Mouse (Mus musculus) hindbrain, embryonic 14.5 days (tissue): ENCODE data around the gene Hist1h3a. TPM values are rescaled to one million over a fixed set of nuclear protein-coding genes. Genes with fewer than 3 reads are reported as not detected.
"Not testable (repeated sequence)": the region's sequence is repeated elsewhere in the genome, so short reads cannot be mapped to it uniquely, and the experiment has no call there.

Experiments used
- ATAC-seq: fragments of 200-750 bp; cut with Nextera tagmentation; 2 replicates; pipeline ENCODE4 v1.8.0; 2017; ENCODE audit warnings: moderate number of reproducible peaks, mild to moderate bottlenecking, moderate TSS enrichment, moderate library complexity; ENCODE audit not compliant: low FRiP score
- DNase-seq: peaks from one replicate; pipeline ENCODE4 v3.0.0-alpha.2; 2015; ENCODE audit warnings: low spot score
- H3K27ac ChIP-seq: fragments of 300-500 bp; sonication (generic); 2 replicates; pipeline ENCODE4 v1.5.1; 2014; ENCODE audit warnings: mild to moderate bottlenecking, moderate library complexity
- H3K27me3 ChIP-seq: fragments of 300-500 bp; sonication (generic); 2 replicates; pipeline ENCODE4 v1.6.1; 2014; ENCODE audit warnings: mild to moderate bottlenecking, low read length, mixed read lengths; ENCODE audit not compliant: control insufficient read depth, insufficient read depth
- H3K36me3 ChIP-seq: fragments of 300-500 bp; sonication (generic); replicated peaks from 2 replicates; pipeline ENCODE4 v1.6.1; 2014; ENCODE audit not compliant: control insufficient read depth, insufficient read depth
- H3K4me1 ChIP-seq: fragments of 300-500 bp; sonication (generic); replicated peaks from 2 replicates; pipeline ENCODE4 v1.6.1; 2014; ENCODE audit warnings: antibody characterized with exemption, low read length, mixed read lengths; ENCODE audit not compliant: control insufficient read depth, insufficient read depth
- H3K4me2 ChIP-seq: fragments of 300-500 bp; sonication (generic); replicated peaks from 2 replicates; pipeline ENCODE4 v1.6.1; 2014; ENCODE audit warnings: mild to moderate bottlenecking, moderate library complexity
- H3K4me3 ChIP-seq: fragments of 300-500 bp; sonication (generic); replicated peaks from 2 replicates; pipeline ENCODE4 v1.5.1; 2014; ENCODE audit warnings: mild to moderate bottlenecking, low read length
- H3K9ac ChIP-seq: fragments of 300-500 bp; sonication (generic); 2 replicates; pipeline ENCODE4 v1.6.1; 2014
- H3K9me3 ChIP-seq: fragments of 300-500 bp; sonication (generic); 2 replicates; pipeline ENCODE4 v1.6.1; 2016; ENCODE audit warnings: low read length; ENCODE audit not compliant: control insufficient read depth
- WGBS: fragments of 180-500 bp; shearing (Covaris S2); extraction: QIAGEN DNeasy Blood & Tissue Kit; methylation state at CpG from one replicate; pipeline ENCODE4 v1.1.7; 2014; 5-methylcytosine and 5-hydroxymethylcytosine counted together
- polyA plus RNA-seq: library from polyadenylated mRNA; unstranded; fragments of >200 nt; fragmentation: Nextera tagmentation; extraction: Ambion mirVana; gene quantifications from 2 replicates; pipeline ENCODE4 v1.2.1, GENCODE M21; 2014

The Hist1h3a gene
- polyA plus RNA-seq, 1 experiment from 2014 or later, result 2.1 TPM

DNA sequence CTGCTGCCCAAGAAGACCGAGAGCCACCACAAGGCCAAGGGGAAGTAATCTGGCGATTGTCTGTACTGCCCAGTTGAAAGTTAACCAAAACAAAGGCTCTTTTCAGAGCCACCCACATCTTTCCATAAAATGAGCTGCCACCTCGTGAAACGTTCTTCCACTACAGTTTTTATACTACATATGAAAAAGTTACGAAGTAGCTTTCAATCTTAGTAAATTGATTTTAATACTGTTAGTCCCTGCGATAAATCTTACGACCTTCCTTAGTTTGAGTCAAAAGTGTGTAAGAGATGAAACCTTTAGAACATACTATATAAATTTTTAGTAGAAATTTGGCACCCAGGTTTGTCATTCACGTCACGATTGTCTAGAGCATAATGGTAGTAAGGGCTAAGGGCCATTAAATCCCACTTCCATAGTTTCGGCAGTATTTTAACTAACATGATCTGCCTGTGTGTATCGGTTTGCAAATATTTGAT lies 10.7 kb downstream of the Hist1h3a start:
- H3K36me3 ChIP-seq, result no peaks in the 10 kb centered on the region
- no peak for DNase-seq

DNA sequence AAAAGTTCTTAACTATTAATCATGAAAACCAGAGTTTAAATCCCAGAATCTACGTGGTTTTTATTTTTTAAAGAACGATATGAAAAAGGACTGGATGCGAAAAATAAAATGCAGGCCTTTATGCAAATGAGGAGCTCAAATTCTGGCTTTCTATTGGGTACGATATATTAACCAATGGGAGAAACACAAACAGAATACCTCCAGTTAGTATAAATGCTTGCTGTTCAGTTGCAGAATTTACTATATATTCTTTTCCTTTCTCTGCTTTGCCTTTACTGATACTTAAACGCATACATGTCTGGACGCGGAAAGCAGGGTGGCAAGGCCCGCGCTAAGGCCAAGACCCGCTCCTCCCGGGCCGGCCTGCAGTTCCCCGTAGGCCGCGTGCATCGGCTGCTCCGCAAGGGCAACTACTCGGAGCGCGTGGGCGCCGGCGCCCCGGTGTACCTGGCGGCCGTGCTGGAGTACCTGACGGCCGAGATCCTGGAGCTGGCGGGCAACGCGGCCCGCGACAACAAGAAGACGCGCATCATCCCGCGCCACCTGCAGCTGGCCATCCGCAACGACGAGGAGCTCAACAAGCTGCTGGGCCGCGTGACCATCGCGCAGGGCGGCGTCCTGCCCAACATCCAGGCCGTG lies 11.2 kb downstream of the Hist1h3a start, which contains the start of gene Hist1h2ab:
Hist1h2ab (plus strand) TSS at position 288 of the 639 bp plus-strand sequence.
- WGBS, result 1% methylated on average over 25 of the region's 47 CpGs
- Histone ChIP-seq H3K9ac (peak within 1 kb of the TSS; percentile 60), H3K27ac (peak within 1 kb of the TSS; percentile 93), H3K4me3 (peak within 1 kb of the TSS; percentile 40), H3K4me2 (peak within 1 kb of the TSS; percentile 70), H3K4me1 (peaks cover 11% of the 10 kb centered on the region)
- not testable (repeated sequence) for H3K9me3 ChIP-seq, H3K27me3 ChIP-seq, H3K36me3 ChIP-seq
- ATAC-seq, result peak; percentile 66
- peak; percentile 78 for DNase-seq

More for the DNA sequence above, 10.7 kb downstream of the Hist1h3a start:
- WGBS, result under 1% methylated on average over 11 of the region's 11 CpGs
- Histone ChIP-seq H3K4me3 (peak overlapping the region; percentile 40), H3K4me2 (peak overlapping the region; percentile 70), H3K9me3 (no peaks in the 10 kb centered on the region), H3K27me3 (no peaks in the 10 kb centered on the region), H3K9ac (peak overlapping the region; percentile 60), H3K27ac (peak overlapping the region; percentile 93), H3K4me1 (peaks cover 11% of the 10 kb centered on the region)
- no peak for ATAC-seq

DNA sequence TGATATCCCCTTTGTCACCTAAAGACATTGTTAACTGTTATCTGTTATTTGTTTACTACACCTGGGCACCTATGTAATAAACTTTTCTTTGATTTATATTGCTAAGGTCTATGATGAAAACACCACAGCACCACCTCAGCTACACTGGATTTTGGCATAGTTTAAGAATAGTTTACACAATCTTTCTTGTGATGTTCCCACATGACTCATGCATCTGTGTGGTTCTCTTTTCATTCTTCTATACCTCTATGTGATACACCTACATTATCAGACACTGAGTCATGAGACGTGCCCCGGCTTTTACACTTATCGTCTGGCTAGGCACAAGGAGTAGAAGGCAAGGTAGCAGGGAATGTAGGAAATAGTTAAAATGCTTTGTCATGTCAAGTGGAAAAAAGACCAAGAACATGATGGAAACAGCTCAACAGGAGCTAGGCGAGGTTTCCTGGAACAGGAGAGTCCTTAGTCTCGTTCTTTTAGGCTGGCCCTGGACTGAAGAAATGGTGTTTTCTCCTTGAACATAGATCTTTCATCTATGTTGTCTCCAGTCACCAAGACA lies 12.5 kb downstream of the Hist1h3a start:
- WGBS, result 92% methylated on average over 5 of the region's 5 CpGs
- Histone ChIP-seq H3K9me3 (no peaks in the 10 kb centered on the region), H3K27me3 (no peaks in the 10 kb centered on the region), H3K27ac (no peak overlapping the region), H3K9ac (no peak overlapping the region), H3K4me2 (no peak overlapping the region), H3K4me3 (no peak overlapping the region), H3K36me3 (no peaks in the 10 kb centered on the region), H3K4me1 (peaks cover 15% of the 10 kb centered on the region)
- ATAC-seq (no peak), DNase-seq (no peak)

DNA sequence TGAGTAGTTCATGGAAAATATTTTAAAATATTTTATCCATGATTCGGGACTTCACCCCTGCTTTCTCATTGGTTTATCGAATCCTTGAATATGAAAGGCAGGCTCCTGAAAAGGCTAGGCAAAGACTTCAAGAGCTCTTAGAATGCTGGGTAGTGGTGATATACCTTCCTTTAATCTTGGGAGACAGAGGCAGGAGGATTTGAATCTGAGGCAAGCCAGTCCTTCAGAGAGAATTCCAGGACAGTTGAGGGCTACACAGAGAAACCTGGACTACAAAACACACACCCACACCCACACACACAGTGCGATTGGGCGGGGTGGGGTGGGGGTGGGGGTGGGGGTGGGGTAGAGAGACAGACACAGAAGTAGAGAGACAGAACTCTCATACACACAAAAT lies 14.3 kb downstream of the Hist1h3a start:
- ATAC-seq, result no peak
- Histone ChIP-seq H3K4me2 (no peak overlapping the region), H3K27me3 (no peaks in the 10 kb centered on the region), H3K4me1 (peaks cover 15% of the 10 kb centered on the region), H3K36me3 (no peaks in the 10 kb centered on the region), H3K4me3 (no peak overlapping the region), H3K9me3 (no peaks in the 10 kb centered on the region), H3K27ac (peak overlapping the region; percentile 92; the same call in 1 of the 2 replicates), H3K9ac (0 out of 2 replicates have a peak overlapping the region, but pooled peaks have one; percentile 54)
- no peak for DNase-seq
- WGBS, result 5% methylated on average over 4 of the region's 4 CpGs

DNA sequence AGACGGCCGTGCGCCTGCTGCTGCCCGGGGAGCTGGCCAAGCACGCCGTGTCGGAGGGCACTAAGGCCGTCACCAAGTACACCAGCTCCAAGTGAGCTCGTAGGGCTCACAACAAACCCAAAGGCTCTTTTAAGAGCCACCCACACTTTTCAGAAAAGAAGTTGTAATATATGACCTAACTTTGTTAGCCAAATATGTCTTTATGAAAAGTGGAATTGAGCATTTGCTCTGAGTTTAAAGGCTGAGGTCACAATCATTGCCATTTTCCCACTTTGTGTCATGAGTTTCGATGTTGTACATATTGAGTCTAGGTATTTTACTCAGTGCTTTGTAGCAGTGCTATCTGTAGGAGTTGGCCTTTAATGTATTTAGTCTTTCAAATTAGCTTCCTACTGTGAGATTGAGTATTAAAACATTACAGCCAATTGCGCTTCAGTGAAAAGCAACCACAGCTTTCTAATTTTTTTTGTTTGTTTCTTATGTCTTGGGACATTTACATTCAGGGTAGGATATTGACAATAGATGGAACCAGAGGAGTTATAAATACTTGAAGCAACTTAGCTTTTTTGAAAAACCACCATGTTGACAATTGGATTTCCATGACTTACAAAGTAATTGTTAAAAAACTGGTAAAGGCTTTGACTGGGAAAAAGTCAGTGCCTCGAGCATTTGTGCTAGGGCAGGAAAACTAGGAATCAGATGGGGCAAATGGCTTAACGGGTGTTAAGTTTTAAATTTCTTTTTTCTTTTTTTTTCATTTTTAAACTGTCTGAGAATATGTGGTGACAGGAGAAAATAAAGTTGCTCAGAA lies 14.9 kb downstream of the Hist1h3a start:
- H3K9me3 ChIP-seq, result no peaks in the 10 kb centered on the region
- peak overlapping the region; percentile 92 for H3K27ac ChIP-seq
- H3K27me3 ChIP-seq, result no peaks in the 10 kb centered on the region
- WGBS, result 5% methylated on average over 10 of the region's 13 CpGs
- H3K4me2 ChIP-seq, result peak overlapping the region; percentile 84
- DNase-seq (no peak), ATAC-seq (peak; percentile 4; the same call in 1 of the 2 replicates)
- H3K4me3 ChIP-seq, result peak overlapping the region; percentile 29
- no peaks in the 10 kb centered on the region for H3K36me3 ChIP-seq
- peaks cover 15% of the 10 kb centered on the region for H3K4me1 ChIP-seq
- peak overlapping the region; percentile 54 for H3K9ac ChIP-seq

DNA sequence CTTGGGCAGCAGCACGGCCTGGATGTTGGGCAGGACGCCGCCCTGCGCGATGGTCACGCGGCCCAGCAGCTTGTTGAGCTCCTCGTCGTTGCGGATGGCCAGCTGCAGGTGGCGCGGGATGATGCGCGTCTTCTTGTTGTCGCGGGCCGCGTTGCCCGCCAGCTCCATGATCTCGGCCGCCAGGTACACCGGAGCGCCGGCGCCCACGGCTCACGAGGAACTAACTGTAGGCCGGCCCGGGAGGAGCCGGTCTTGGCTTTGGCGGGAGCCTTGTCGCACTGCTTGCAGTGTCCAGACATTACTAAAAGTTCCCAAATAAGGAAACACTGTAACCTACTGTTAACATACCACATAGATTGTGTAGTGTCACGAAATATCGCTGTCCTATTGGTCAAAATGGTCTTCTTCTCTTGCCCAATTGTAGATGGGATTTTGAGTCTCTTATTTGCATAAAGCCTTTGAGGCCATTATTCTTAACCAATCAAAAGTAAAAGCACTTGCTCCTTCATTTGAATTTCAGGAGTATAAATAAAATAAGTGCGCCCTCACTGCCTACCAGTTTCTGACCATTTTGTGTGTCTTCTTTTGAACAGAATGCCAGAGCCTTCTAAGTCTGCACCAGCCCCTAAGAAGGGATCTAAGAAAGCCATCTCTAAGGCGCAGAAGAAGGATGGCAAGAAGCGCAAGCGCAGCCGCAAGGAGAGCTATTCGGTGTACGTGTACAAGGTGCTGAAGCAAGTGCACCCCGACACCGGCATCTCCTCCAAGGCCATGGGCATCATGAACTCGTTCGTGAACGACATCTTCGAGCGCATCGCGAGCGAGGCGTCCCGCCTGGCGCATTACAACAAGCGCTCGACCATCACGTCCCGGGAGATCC lies 15.7 kb downstream of the Hist1h3a start, which contains the start of gene Hist1h2bb:
Hist1h2bb (plus strand) TSS at position 534 of the 880 bp plus-strand sequence.
- WGBS, result under 1% methylated on average over 36 of the region's 58 CpGs
- H3K4me1 ChIP-seq, result peaks cover 11% of the 10 kb centered on the region
- H3K4me2 ChIP-seq, result peak within 1 kb of the TSS; percentile 84
- peak within 1 kb of the TSS; percentile 56 for H3K9ac ChIP-seq
- peak; percentile 94 for ATAC-seq
- H3K27me3 ChIP-seq, H3K9me3 ChIP-seq, H3K36me3 ChIP-seq: not testable (repeated sequence)
- DNase-seq, result peak; percentile 84
- H3K4me3 ChIP-seq, result peak within 1 kb of the TSS; percentile 29
- peak within 1 kb of the TSS; percentile 92 for H3K27ac ChIP-seq

DNA sequence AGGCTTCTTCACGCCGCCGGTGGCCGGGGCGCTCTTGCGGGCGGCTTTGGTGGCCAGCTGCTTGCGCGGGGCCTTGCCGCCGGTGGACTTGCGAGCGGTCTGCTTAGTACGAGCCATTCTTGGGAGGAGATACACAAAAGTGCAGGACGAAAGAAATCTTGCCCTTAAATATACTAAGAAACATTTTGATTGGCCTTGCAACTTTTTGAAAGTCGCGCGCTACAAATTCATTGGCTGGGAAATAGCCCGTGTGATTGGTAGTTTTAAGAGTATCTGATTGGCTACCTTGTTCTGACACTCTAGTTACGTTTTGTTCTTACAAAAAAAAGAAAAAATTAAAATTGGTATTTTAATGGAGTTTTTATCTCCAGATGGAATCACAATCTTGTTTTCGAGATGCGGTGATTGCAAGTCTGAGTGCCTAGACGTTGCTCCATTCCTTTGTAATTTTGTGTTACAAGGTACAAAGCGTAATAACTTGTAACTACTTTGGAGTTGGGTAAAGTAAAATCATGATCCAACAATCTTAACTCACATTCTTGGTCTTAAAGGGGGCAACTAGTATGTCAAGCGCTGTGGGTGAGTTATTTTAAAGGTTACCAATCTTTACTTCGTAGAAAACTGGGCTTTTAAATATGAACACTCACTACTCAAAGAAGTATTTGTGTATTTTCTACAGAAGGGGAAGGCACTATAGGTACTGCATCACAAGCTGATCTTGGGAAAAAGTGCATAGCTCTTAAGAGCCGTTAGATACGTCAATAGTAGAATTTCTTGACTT lies 16.6 kb downstream of the Hist1h3a start, which contains the start of gene Hist1h3c:
Hist1h3c (minus strand) TSS at position 222 of the 781 bp plus-strand sequence.
- DNase-seq (peak; percentile 95), ATAC-seq (peak; percentile 75; the same call in 1 of the 2 replicates)
- H3K9ac ChIP-seq, result peak within 1 kb of the TSS; percentile 56
- 1% methylated on average over 24 of the region's 28 CpGs for WGBS
- peak within 1 kb of the TSS; percentile 84 for H3K4me2 ChIP-seq
- peak within 1 kb of the TSS; percentile 92 for H3K27ac ChIP-seq
- H3K36me3 ChIP-seq, result no peaks in the 10 kb centered on the region
- H3K4me1 ChIP-seq, result peaks cover 11% of the 10 kb centered on the region
- H3K9me3 ChIP-seq, result no peaks in the 10 kb centered on the region
- H3K4me3 ChIP-seq, result peak within 1 kb of the TSS; percentile 29
- H3K27me3 ChIP-seq, result no peaks in the 10 kb centered on the region
